Mouse (Mus musculus) kidney, postnatal 36 days (tissue): ENCODE data around the gene Defa31.
"Not testable (repeated sequence)": the region's sequence is repeated elsewhere in the genome, so short reads cannot be mapped to it uniquely, and the experiment has no call there.

Experiments used
- DNase-seq, 2 experiments: peaks; one replicate each; pipeline ENCODE4 v3.0.0; 2021 to 2022; ENCODE audit warnings: mixed read lengths in 2 of 2

Defa31 gene

GRCm38 (mm10) chr8:21191314-21191713 is at the start of gene Defa31:
TSS of gene Defa31 (plus strand) at chr8:21191614.
- not testable (repeated sequence) for DNase-seq

GRCm38 (mm10) chr8:21161977-21162376 is 29.4 kb upstream of the Defa31 start, which contains the start of gene Defa22:
TSS of gene Defa22 (plus strand) at chr8:21162277.
- not testable (repeated sequence) for DNase-seq

- DNase-seq = not testable (repeated sequence)
These were observed 9.8 kb downstream of the Defa31 start, which contains the start of gene Gm15293 for GRCm38 (mm10) chr8:21201261-21201660. TSS of gene Gm15293 (plus strand) at chr8:21201561.
